Mouse (Mus musculus): Measurements from ENCODE around the gene Gm21970. TPM values are rescaled to one million over a fixed set of nuclear protein-coding genes. Genes with fewer than 3 reads are reported as not detected.

Gene Gm21970
- polyA plus RNA-seq, 1 experiment from 2014 or later = not detected

GRCm38 (mm10) chr16:91395633-91396392 lies 4.3 kb downstream of the Gm21970 start:
- Histone ChIP-seq H3K9me3 (no peaks in the 10 kb centered on the region), H3K27me3 (ENCODE audit: poor library complexity, severe bottlenecking) (no peaks in the 10 kb centered on the region), H3K4me1 (peaks cover 4% of the 10 kb centered on the region; the same call in 1 of the 2 replicates), H3K36me3 (replicated peaks) (peaks cover 63% of the 10 kb centered on the region), H3K27ac (no peak overlapping the region), H3K4me3 (no peak overlapping the region)
- 43% methylated on average over 8 of the region's 8 CpGs for WGBS
- DNase-seq (ENCODE audit: extremely low spot score, low spot score) = no peak

DNA sequence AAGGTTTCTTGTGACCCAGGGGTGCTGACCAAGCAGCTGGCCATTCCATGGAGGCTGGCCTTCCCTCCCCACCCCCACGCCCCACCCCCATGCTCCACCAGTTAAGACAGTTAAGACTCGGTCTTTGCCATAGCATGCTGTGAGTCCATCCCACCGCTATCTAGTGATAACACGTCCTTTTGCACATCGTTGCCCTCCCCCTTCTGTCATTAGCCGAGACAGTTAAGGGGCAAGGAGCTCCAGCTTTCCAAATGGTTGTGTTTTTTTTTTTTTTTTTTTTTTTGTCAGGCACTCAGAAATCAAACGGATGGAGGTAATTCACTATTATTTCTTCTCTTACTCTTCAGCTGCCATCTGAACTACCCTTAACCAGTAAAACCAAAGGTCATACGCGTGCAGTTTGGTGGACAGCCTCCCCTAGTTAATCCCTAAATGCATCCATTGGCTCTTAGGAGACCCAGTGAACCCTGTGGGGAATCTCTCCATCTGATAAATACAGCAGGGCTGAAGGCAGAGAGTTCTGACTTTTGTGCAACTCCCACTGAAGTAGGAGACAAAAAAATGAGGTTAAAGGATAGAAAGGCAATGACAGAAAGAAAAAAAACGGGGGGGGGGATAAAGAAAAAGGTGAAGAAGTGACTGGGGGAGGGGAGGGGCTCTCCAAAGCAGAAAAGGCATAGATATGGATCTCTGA lies 5.5 kb downstream of the Gm21970 start:
- WGBS = 77% methylated on average over 10 of the region's 10 CpGs
- no peak for DNase-seq (ENCODE audit: extremely low spot score, low spot score)
- H3K36me3 ChIP-seq (replicated peaks) = peaks cover 58% of the 10 kb centered on the region

GRCm38 (mm10) chr16:91398030-91398429 lies 6.5 kb downstream of the Gm21970 start:
- H3K4me1 ChIP-seq = peaks cover 4% of the 10 kb centered on the region; the same call in 1 of the 2 replicates
- no peak for DNase-seq (ENCODE audit: extremely low spot score, low spot score)
- H3K9me3 ChIP-seq = no peaks in the 10 kb centered on the region
- H3K36me3 ChIP-seq (replicated peaks) = peaks cover 53% of the 10 kb centered on the region
- no peaks in the 10 kb centered on the region for H3K27me3 ChIP-seq (ENCODE audit: poor library complexity, severe bottlenecking)
- H3K4me3 ChIP-seq = no peak overlapping the region
- WGBS = 93% methylated on average over 12 of the region's 12 CpGs
- no peak overlapping the region for H3K27ac ChIP-seq

More for the DNA sequence above, 5.5 kb downstream of the Gm21970 start:
- no peak overlapping the region for H3K27ac ChIP-seq
- no peak overlapping the region for H3K4me3 ChIP-seq
- H3K9me3 ChIP-seq = no peaks in the 10 kb centered on the region
- H3K27me3 ChIP-seq (ENCODE audit: poor library complexity, severe bottlenecking) = no peaks in the 10 kb centered on the region
- peaks cover 4% of the 10 kb centered on the region; the same call in 1 of the 2 replicates for H3K4me1 ChIP-seq

DNA sequence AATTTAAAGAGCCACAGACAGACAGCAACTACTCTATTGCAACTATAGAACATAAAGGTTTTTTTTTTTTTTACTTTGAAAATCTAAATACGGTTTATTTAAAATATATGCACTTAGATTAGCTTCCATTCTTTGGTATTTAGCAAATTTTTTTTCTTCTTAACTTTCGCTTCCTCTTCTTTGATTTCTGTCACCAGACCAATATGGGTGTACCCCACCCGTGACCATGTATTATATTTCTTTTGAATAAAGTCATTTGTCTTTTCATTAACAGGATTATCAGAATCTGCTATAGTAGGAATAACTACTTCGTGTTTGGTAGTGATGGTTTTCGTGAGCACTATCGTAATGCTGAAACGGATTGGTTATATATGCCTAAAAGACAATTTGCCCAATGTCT lies 7.4 kb downstream of the Gm21970 start:
- Histone ChIP-seq H3K4me3 (no peak overlapping the region), H3K4me1 (peaks cover 4% of the 10 kb centered on the region; the same call in 1 of the 2 replicates), H3K36me3 (replicated peaks) (peaks cover 53% of the 10 kb centered on the region), H3K27ac (no peak overlapping the region), H3K27me3 (ENCODE audit: poor library complexity, severe bottlenecking) (no peaks in the 10 kb centered on the region), H3K9me3 (no peaks in the 10 kb centered on the region)
- WGBS = 96% methylated on average over 7 of the region's 7 CpGs
- no peak for DNase-seq (ENCODE audit: extremely low spot score, low spot score)

GRCm38 (mm10) chr16:91401569-91402165 lies 10.1 kb downstream of the Gm21970 start:
- WGBS = 90% methylated on average over 6 of the region's 6 CpGs
- no peak for DNase-seq (ENCODE audit: extremely low spot score, low spot score)
- Histone ChIP-seq H3K27me3 (ENCODE audit: poor library complexity, severe bottlenecking) (peaks cover 7% of the 10 kb centered on the region; the same call in 1 of the 2 replicates), H3K4me3 (no peak overlapping the region), H3K27ac (no peak overlapping the region), H3K36me3 (replicated peaks) (peaks cover 35% of the 10 kb centered on the region), H3K4me1 (peaks cover 12% of the 10 kb centered on the region), H3K9me3 (no peaks in the 10 kb centered on the region)

- Histone ChIP-seq H3K27me3 (ENCODE audit: poor library complexity, severe bottlenecking) (peaks cover 12% of the 10 kb centered on the region; the same call in 1 of the 2 replicates), H3K4me3 (no peak overlapping the region)
- 80% methylated on average over 9 of the region's 9 CpGs for WGBS
Observed at GRCm38 (mm10) chr16:91403784-91404183, 12.3 kb downstream of the Gm21970 start.

DNA sequence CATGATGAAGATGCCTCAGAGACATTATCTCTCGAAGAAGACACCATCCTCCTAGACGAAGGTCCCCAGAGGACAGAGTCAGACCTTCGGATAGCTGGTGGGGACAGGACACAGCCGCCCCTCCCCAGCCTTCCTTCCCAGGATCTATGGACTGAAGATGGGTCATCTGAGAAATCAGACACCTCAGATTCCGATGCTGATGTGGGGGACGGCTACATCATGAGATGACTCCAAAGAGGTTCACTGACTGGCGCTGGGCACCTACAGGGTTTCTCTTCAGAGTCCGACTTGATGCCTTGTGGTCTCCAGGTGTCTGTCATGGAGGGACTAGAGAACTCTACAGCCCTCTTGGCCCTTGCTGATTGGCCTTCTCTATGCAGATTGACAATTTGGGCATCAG lies 12.7 kb downstream of the Gm21970 start:
- peaks cover 12% of the 10 kb centered on the region; the same call in 1 of the 2 replicates for H3K27me3 ChIP-seq (ENCODE audit: poor library complexity, severe bottlenecking)
- H3K9me3 ChIP-seq = no peaks in the 10 kb centered on the region
- WGBS = 90% methylated on average over 8 of the region's 8 CpGs
- H3K4me3 ChIP-seq = no peak overlapping the region
- H3K27ac ChIP-seq = no peak overlapping the region
- H3K4me1 ChIP-seq = peaks cover 17% of the 10 kb centered on the region
- H3K36me3 ChIP-seq (replicated peaks) = peaks cover 28% of the 10 kb centered on the region
- DNase-seq (ENCODE audit: extremely low spot score, low spot score) = no peak

More at GRCm38 (mm10) chr16:91403784-91404183, 12.3 kb downstream of the Gm21970 start:
- Histone ChIP-seq H3K27ac (no peak overlapping the region), H3K36me3 (replicated peaks) (peaks cover 28% of the 10 kb centered on the region), H3K4me1 (peaks cover 17% of the 10 kb centered on the region), H3K9me3 (no peaks in the 10 kb centered on the region)
- no peak for DNase-seq (ENCODE audit: extremely low spot score, low spot score)

- H3K27me3 ChIP-seq (ENCODE audit: poor library complexity, severe bottlenecking) = peaks cover 12% of the 10 kb centered on the region; the same call in 1 of the 2 replicates
- no peak for DNase-seq (ENCODE audit: extremely low spot score, low spot score)
- 81% methylated on average over 10 of the region's 10 CpGs for WGBS
Observed at GRCm38 (mm10) chr16:91404828-91405577, 13.5 kb downstream of the Gm21970 start.

DNA sequence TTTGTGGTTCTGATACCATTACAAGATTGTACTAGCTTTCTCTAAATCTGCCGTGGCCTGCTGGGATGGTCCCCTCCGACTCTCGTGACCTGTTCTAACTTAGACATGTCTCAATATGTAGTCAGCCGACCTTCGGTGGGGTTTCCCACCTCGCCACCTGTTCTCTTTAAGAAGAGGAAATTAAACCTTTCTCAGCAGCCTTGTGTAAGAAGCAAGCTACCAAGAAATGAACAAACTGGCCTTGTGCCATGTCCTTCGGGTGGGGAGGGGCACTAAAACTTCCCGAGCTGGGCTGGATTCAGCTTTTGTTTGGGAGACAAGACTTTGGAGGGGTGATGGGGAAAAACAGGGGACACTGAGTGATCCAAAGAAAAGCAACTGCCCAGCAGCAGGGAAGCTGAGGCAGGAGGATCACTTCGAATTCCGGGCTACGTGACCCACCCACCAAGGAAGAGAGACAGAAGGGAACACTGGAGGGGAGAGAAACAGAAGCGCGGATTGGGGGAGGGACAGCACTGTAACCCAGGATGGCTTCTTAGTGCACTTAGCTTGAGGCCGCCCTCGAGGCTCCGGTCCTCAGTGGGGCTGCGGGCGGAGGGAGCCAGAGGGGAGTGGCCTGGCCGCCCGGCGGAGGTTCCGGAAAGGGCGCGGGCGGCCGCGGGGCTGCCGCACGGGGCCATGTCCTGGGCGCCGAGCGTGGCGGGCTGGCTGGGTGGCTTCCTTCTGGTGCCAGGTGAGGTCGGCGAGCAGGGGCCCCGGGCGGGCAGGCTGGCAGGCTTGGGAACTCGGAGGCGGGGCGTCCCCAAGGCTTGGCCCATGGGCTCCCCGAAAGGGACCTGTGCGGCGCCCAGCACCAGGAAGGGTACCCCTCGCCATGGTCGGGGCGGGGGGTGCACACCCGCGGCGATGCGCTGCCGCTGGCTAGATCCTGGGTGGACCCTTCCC lies 14.4 kb downstream of the Gm21970 start, which contains the start of gene Il10rb:
Il10rb (plus strand) TSS at position 525 of the 945 bp plus-strand sequence.
- Histone ChIP-seq H3K27me3 (ENCODE audit: poor library complexity, severe bottlenecking) (peaks cover 12% of the 10 kb centered on the region; the same call in 1 of the 2 replicates), H3K36me3 (replicated peaks) (peaks cover 21% of the 10 kb centered on the region), H3K4me1 (peaks cover 17% of the 10 kb centered on the region), H3K4me3 (peak within 1 kb of the TSS; percentile 80), H3K9me3 (no peaks in the 10 kb centered on the region), H3K27ac (peak within 1 kb of the TSS; percentile 86)
- peak; percentile 53 for DNase-seq (ENCODE audit: extremely low spot score, low spot score)
- WGBS = 9% methylated on average over 49 of the region's 51 CpGs

More at GRCm38 (mm10) chr16:91404828-91405577, 13.5 kb downstream of the Gm21970 start:
- Histone ChIP-seq H3K9me3 (no peaks in the 10 kb centered on the region), H3K4me3 (no peak overlapping the region), H3K4me1 (peaks cover 17% of the 10 kb centered on the region), H3K36me3 (replicated peaks) (peaks cover 28% of the 10 kb centered on the region), H3K27ac (no peak overlapping the region)

- Histone ChIP-seq H3K4me1 (peaks cover 20% of the 10 kb centered on the region), H3K27ac (peak overlapping the region; percentile 86), H3K36me3 (replicated peaks) (peaks cover 21% of the 10 kb centered on the region), H3K9me3 (no peaks in the 10 kb centered on the region), H3K27me3 (ENCODE audit: poor library complexity, severe bottlenecking) (peaks cover 12% of the 10 kb centered on the region; the same call in 1 of the 2 replicates), H3K4me3 (peak overlapping the region; percentile 80)
- WGBS = 2% methylated on average over 13 of the region's 13 CpGs
- peak; percentile 17 for DNase-seq (ENCODE audit: extremely low spot score, low spot score)
Observed at GRCm38 (mm10) chr16:91406585-91407220, 15.2 kb downstream of the Gm21970 start.

All from forebrain, embryonic 10.5 days (tissue).